Mouse (Mus musculus) ZHBTc4 (cell line): Measurements from ENCODE around the gene Dcun1d4.
A peak's percentile ranks its signal among the peaks of the same experiment; 100 is the strongest.

Experiments used
- DNase-seq: peaks from one replicate; pipeline ENCODE4 v3.0.0-alpha.2; 2011; ENCODE audit warnings: low read depth, low spot score

The Dcun1d4 gene

GRCm38 (mm10) chr5:73498559-73498958, 17.8 kb downstream of the Dcun1d4 start:
- peak; percentile 54 for DNase-seq

- no peak for DNase-seq
Observed at GRCm38 (mm10) chr5:73500867-73501440, 20.2 kb downstream of the Dcun1d4 start.

DNA sequence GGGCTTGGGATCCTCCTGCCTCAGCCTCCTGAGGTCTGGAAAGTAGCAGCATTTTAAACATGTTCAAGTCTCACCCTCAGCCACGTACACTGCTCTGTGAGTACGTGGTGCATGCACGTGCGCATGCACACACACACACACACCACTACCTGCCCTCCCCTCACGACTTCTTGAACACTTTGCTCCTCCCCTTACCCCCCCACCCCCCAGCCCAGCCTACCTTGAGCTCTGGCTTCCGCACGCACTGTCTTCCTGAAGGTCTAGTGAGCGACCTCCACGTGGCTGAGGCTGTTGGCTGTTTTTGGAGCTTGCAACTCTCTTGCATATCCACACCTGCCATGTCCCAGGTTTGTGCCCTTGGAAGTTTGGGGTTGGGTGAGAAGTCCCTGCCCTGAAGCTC, 21.6 kb downstream of the Dcun1d4 start:
- peak; percentile 70 for DNase-seq

DNA sequence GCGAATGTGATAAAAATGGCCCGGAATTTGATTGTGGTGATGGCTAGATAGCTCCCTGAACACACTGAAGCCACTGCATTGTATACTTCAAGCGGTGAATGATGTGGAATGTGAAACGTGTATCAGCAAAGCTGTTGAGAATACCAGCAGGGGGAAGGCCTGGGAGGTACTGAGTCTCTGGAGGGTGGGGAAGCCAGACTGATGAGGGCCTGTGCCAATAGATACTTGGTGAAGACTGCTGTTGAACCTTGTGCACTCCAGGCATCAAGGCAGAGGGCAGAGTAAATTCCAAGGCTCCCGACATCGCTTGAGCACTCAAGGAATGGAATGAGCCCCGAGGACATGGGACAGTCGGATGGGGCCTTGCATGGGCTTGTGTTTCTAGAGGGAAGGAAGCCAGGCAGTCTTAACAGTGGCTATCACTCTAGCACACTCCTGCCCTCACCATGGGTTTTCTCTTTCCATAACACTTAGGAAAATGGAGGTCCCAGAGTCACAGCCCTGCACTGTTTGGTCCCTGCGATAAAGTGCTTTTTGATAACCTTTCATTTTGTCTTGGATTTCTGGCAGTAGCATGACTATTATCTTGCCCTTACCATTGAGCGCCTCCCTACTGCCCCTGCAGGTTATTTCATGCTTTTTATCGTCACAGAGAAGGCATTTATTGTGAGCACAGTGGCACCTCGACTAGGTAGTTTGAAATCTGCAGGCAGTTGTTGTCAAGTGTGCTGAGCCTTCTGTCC, 22.4 kb downstream of the Dcun1d4 start:
- DNase-seq, result peak; percentile 75

DNA sequence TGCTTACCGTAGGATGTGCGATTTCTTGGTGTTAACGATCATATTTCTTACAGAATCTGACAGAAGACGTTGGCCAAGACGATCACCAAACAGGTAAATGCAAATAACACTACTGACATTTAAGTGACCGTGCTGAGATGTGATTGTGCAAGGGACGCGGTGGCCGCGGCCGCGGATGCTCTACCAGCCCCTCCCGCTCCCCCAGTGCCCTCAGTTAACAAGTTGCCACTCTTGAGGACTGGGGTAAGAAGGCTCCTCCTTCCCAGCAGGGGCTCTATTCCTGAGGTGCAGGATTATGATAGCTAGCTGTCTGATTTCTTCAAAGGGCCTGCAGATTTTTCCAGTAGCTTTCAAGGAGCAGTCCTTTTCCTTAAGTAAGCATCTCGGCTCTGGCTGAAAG, 30.3 kb downstream of the Dcun1d4 start:
- DNase-seq, result no peak

DNA sequence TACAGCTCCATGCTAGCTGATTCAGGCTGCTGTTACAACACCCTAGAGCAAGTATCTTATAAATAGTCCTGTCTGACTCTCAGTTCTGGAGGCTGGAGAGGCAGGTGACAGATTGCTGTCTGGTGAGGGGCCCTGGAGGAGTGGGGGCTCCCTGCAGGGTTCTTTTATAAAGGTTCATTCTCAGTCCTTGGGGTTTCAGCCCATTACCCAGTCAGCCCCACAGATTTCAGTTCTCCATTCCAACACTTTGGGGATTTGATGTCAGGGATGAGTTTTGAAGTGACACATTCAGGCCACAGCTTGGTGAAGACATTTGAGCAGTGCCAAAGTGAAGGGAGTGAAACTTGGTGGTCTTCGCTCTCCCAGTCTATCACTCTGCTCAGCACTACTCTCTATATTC, 31.4 kb downstream of the Dcun1d4 start:
- DNase-seq, result no peak

GRCm38 (mm10) chr5:73512661-73513060, 31.9 kb downstream of the Dcun1d4 start:
- no peak for DNase-seq

GRCm38 (mm10) chr5:73514202-73514601, 33.4 kb downstream of the Dcun1d4 start:
- no peak for DNase-seq

GRCm38 (mm10) chr5:73517299-73517698, 36.5 kb downstream of the Dcun1d4 start:
- no peak for DNase-seq

DNA sequence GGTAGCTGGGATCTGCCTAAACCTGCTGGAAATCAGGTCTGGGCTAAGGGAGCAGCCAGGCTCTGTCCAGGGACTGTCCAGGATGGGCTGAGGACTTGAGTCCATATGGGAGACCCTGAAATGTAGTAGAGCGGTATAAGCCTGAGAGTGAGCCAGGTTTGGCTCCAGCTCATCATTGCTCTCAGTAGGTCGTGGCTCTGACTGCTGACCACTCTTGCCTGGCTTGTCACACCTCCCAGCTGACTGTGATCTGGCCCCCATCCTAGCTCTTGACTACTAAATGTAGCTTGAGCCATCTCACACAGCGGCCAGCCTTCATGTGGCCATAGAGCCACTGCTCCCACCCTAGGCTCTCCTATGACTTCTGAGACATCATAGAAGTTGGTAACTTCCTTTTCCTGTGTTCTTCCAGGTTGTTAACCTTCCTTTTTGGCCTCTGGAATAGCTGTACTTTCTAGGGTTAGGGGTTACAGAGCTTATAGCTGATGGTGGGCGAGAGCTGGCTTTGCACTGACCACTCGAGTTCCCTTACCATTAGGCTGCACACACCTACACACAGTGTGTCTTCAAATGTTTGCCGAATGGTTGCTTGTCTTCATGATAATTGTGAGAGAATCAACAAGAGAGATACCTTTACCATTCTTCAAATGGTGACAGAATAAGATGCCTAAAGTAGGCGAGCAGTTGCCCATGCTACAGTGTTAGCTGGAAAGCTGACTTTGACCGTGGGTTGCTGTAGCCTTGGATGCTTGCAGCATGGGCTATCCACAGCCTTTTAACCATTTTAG, 37.8 kb downstream of the Dcun1d4 start:
- no peak for DNase-seq

- DNase-seq, result no peak
Observed at GRCm38 (mm10) chr5:73520787-73521186, 40.0 kb downstream of the Dcun1d4 start.

DNA sequence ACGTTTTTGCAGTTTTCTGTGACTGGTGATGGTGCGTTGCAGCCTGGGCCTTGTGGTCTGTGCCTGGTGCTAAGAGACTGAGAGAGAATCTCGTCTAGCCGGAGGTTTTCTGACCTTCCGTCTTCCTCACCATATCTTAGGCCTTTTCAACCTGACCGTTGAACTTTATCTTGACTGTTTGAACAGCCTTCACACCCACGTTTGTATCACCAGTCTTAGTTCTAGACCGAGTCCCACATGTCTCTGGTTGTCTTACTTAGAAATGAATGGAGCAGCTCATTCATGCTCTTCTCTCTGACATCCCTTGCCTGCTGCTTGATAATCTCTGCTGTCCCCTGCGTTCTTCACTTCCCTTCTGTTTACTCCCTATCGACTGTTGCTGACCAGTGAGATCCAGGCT, 42.4 kb downstream of the Dcun1d4 start:
- DNase-seq, result no peak

DNA sequence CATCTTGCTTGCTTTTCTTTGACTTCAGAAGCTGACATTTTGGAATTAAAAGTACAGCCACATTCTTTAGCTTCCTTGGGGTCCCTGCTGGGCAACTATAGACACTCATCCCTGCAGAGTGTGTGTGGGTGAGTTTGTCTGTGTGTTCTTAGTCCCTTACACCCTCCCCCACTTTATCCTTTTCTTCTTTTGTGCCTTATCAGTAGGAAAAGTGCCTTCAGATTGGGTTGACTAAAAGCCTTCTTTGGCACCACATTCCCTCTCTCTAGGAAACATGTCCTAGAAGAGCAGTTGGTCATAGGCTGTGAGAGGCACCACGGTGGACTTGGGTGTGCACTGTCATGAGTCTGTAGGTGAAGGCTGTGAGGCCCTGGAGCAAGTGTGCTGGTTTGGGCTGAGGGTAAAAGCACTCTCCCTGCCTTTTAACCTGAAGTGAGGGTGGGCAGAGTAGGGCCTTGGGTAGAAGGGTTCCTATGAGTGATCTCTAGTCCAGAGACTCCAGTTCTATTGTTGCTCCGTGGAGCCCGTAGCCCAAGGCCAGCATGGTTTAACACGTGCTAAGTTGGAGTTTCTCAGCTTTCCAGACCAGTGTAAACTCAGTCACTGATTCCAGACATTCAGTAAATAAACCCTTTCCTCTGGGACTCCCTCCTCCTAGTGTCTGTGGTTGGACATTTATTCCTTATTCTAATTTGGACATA, 43.6 kb downstream of the Dcun1d4 start:
- DNase-seq, result no peak

GRCm38 (mm10) chr5:73532222-73532621, 51.4 kb downstream of the Dcun1d4 start:
- no peak for DNase-seq

GRCm38 (mm10) chr5:73532879-73533278, 52.1 kb downstream of the Dcun1d4 start:
- no peak for DNase-seq

- DNase-seq, result no peak
Observed at GRCm38 (mm10) chr5:73537669-73538068, 56.9 kb downstream of the Dcun1d4 start.

GRCm38 (mm10) chr5:73538586-73539298, 57.9 kb downstream of the Dcun1d4 start:
- DNase-seq, result no peak

- peak; percentile 67 for DNase-seq
Observed at GRCm38 (mm10) chr5:73539848-73540510, 59.2 kb downstream of the Dcun1d4 start.

- DNase-seq, result no peak
Observed at GRCm38 (mm10) chr5:73540511-73540871, 59.7 kb downstream of the Dcun1d4 start.

DNA sequence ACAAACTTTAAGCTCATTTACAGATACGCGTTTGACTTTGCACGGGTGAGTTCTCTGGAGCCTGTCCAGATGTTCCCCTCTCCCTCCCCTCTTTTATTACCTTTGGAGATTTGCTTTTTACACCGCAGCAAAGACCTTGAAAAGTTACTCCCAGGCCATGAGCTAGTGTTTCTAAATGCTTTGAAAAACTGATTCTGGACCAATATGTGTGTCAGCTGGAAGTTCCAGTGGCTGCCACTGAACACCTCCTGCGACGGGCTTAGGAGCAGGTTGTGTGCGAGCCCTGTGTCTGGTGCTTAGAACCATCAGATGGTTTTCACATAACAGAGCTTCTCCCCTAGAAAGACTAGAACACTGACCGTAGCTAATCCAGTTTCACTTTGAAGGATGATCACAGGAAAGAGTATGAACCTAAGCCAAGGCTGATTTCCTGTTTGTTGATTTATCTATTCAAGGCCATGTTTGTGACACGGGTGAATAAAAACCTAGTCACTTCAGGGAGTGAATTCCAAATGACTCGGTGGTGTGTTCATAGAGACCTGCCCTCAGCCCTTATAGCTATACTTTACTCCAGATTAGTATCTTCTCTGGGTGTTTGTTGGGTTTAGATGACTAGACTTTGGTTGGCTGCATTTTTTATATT, 63.4 kb downstream of the Dcun1d4 start:
- DNase-seq, result no peak
